Mouse (Mus musculus) limb, embryonic 14.5 days (tissue): Measurements from ENCODE around the gene Foxj3. TPM values are rescaled to one million over a fixed set of nuclear protein-coding genes. Genes with fewer than 3 reads are reported as not detected.
A peak's percentile ranks its signal among the peaks of the same experiment; 100 is the strongest.

ENCODE experiments used
- ATAC-seq: fragments of 200-750 bp; cut with Nextera tagmentation; 2 replicates; pipeline ENCODE4 v1.8.0; 2017; ENCODE audit warnings: low read depth, moderate number of reproducible peaks, moderate TSS enrichment; ENCODE audit not compliant: low FRiP score
- DNase-seq: peaks from one replicate; pipeline ENCODE4 v3.0.0-alpha.2; 2015; ENCODE audit warnings: low spot score
- H3K27ac ChIP-seq: fragments of 300-500 bp; sonication (generic); replicated peaks from 2 replicates; pipeline ENCODE4 v1.5.1; 2014; ENCODE audit warnings: low read depth, mild to moderate bottlenecking, low read length, moderate library complexity, mixed read lengths
- H3K27me3 ChIP-seq: fragments of 300-500 bp; sonication (generic); 2 replicates; pipeline ENCODE4 v1.6.1; 2014; ENCODE audit warnings: low read length, mixed read lengths; ENCODE audit not compliant: control insufficient read depth, insufficient read depth
- H3K36me3 ChIP-seq: fragments of 300-500 bp; sonication (generic); 2 replicates; pipeline ENCODE4 v1.6.1; 2014; ENCODE audit warnings: mild to moderate bottlenecking, low read length, moderate library complexity, mixed read lengths; ENCODE audit not compliant: control insufficient read depth, insufficient read depth
- H3K4me1 ChIP-seq: fragments of 300-500 bp; sonication (generic); 2 replicates; pipeline ENCODE4 v1.6.1; 2014; ENCODE audit warnings: antibody characterized with exemption, low read length, mixed read lengths; ENCODE audit not compliant: control insufficient read depth, insufficient read depth
- H3K4me2 ChIP-seq: fragments of 300-500 bp; sonication (generic); replicated peaks from 2 replicates; pipeline ENCODE4 v1.6.1; 2014; ENCODE audit warnings: low read depth, mild to moderate bottlenecking, low read length, moderate library complexity; ENCODE audit not compliant: severe bottlenecking
- H3K4me3 ChIP-seq: fragments of 300-500 bp; sonication (generic); replicated peaks from 2 replicates; pipeline ENCODE4 v1.5.1; 2014; ENCODE audit warnings: low read length
- H3K9ac ChIP-seq: fragments of 300-500 bp; sonication (generic); 2 replicates; pipeline ENCODE4 v1.6.1; 2014; ENCODE audit warnings: mild to moderate bottlenecking, low read depth, low read length, moderate library complexity; ENCODE audit not compliant: severe bottlenecking
- H3K9me3 ChIP-seq: fragments of 300-500 bp; sonication (generic); 2 replicates; pipeline ENCODE4 v1.6.1; 2016; ENCODE audit warnings: low read length; ENCODE audit not compliant: control insufficient read depth
- POLR2A ChIP-seq: fragments of 200-500 bp; IDR thresholded peaks from 2 replicates; pipeline ENCODE4 v1.8.0; 2012; ENCODE audit warnings: inconsistent platforms, mild to moderate bottlenecking, moderate library complexity, borderline replicate concordance; ENCODE audit not compliant: insufficient read depth, insufficient read length; ENCODE audit errors: extremely low read depth
- WGBS: fragments of 180-500 bp; shearing (Covaris S2); extraction: QIAGEN DNeasy Blood & Tissue Kit; methylation state at CpG from one replicate; pipeline ENCODE4 v1.1.7; 2014; 5-methylcytosine and 5-hydroxymethylcytosine counted together
- polyA plus RNA-seq, 2 experiments: library from polyadenylated mRNA; depleted of rRNA in 1 of 2; stranded (reverse) in 1 of 2; unstranded in 1 of 2; fragments of >200 nt; fragmentation: Nextera tagmentation in 1 of 2; extraction: Ambion mirVana in 1 of 2; gene quantifications; 2 replicates each; pipeline versions ENCODE4 v1.2.1 to v1.2.3; 2012 to 2014

Foxj3 gene
- polyA plus RNA-seq, 2 experiments = 23.5 to 31.5 TPM

GRCm38 (mm10) chr4:119572682-119573081 lies 35.9 kb downstream of the Foxj3 start:
- Histone ChIP-seq H3K4me3 (no peak overlapping the region), H3K9ac (no peak overlapping the region), H3K27ac (no peak overlapping the region), H3K36me3 (peaks cover 19% of the 10 kb centered on the region; the same call in 1 of the 2 replicates), H3K4me2 (no peak overlapping the region), H3K27me3 (no peaks in the 10 kb centered on the region), H3K4me1 (no peaks in the 10 kb centered on the region), H3K9me3 (no peaks in the 10 kb centered on the region)
- 87% methylated on average over 3 of the region's 3 CpGs for WGBS
- no peak for TF ChIP-seq POLR2A
- ATAC-seq (no peak), DNase-seq (no peak)

- WGBS = 84% methylated on average over 2 of the region's 2 CpGs
- Histone ChIP-seq H3K4me2 (no peak overlapping the region), H3K36me3 (peaks cover 19% of the 10 kb centered on the region; the same call in 1 of the 2 replicates), H3K4me3 (no peak overlapping the region), H3K9me3 (no peaks in the 10 kb centered on the region), H3K27ac (no peak overlapping the region), H3K4me1 (no peaks in the 10 kb centered on the region), H3K9ac (no peak overlapping the region), H3K27me3 (no peaks in the 10 kb centered on the region)
- ATAC-seq (no peak), DNase-seq (no peak)
- TF ChIP-seq POLR2A = no peak
Measured at GRCm38 (mm10) chr4:119574504-119574903, 37.7 kb downstream of the Foxj3 start.

GRCm38 (mm10) chr4:119575459-119575858 lies 38.7 kb downstream of the Foxj3 start:
- H3K27me3 ChIP-seq = no peaks in the 10 kb centered on the region
- H3K36me3 ChIP-seq = peaks cover 19% of the 10 kb centered on the region; the same call in 1 of the 2 replicates
- 87% methylated on average over 3 of the region's 3 CpGs for WGBS
- no peak for TF ChIP-seq POLR2A
- DNase-seq = peak; percentile 10
- no peak overlapping the region for H3K27ac ChIP-seq
- no peak for ATAC-seq
- H3K4me2 ChIP-seq = no peak overlapping the region
- no peak overlapping the region for H3K4me3 ChIP-seq
- no peak overlapping the region for H3K9ac ChIP-seq
- H3K9me3 ChIP-seq = no peaks in the 10 kb centered on the region
- H3K4me1 ChIP-seq = no peaks in the 10 kb centered on the region

GRCm38 (mm10) chr4:119588037-119588436 lies 51.2 kb downstream of the Foxj3 start:
- WGBS = 94% methylated on average over 2 of the region's 2 CpGs
- no peak for TF ChIP-seq POLR2A
- no peak for ATAC-seq
- no peaks in the 10 kb centered on the region for H3K9me3 ChIP-seq
- H3K27me3 ChIP-seq = no peaks in the 10 kb centered on the region
- H3K4me3 ChIP-seq = no peak overlapping the region
- no peaks in the 10 kb centered on the region for H3K4me1 ChIP-seq
- H3K9ac ChIP-seq = no peak overlapping the region
- peaks cover 25% of the 10 kb centered on the region for H3K36me3 ChIP-seq
- no peak overlapping the region for H3K27ac ChIP-seq
- no peak for DNase-seq
- H3K4me2 ChIP-seq = no peak overlapping the region

GRCm38 (mm10) chr4:119589423-119589822 lies 52.6 kb downstream of the Foxj3 start:
- H3K4me1 ChIP-seq = no peaks in the 10 kb centered on the region
- H3K4me2 ChIP-seq = no peak overlapping the region
- no peaks in the 10 kb centered on the region for H3K27me3 ChIP-seq
- no peak overlapping the region for H3K4me3 ChIP-seq
- no peak for DNase-seq
- no peak for TF ChIP-seq POLR2A
- H3K9me3 ChIP-seq = no peaks in the 10 kb centered on the region
- 81% methylated on average over 2 of the region's 2 CpGs for WGBS
- no peak for ATAC-seq
- peaks cover 25% of the 10 kb centered on the region for H3K36me3 ChIP-seq
- H3K27ac ChIP-seq = no peak overlapping the region
- no peak overlapping the region for H3K9ac ChIP-seq

- Histone ChIP-seq H3K4me1 (no peaks in the 10 kb centered on the region), H3K4me2 (no peak overlapping the region), H3K9ac (no peak overlapping the region), H3K27ac (no peak overlapping the region), H3K36me3 (peaks cover 25% of the 10 kb centered on the region), H3K4me3 (no peak overlapping the region), H3K27me3 (no peaks in the 10 kb centered on the region), H3K9me3 (no peaks in the 10 kb centered on the region)
- WGBS = 83% methylated on average over 1 of the region's 1 CpGs
- TF ChIP-seq POLR2A = no peak
- ATAC-seq (no peak), DNase-seq (no peak)
Measured at GRCm38 (mm10) chr4:119590027-119590426, 53.2 kb downstream of the Foxj3 start.
